Mouse (Mus musculus): ENCODE data around the gene Cntrl.

The Cntrl gene

GRCm38 (mm10) chr2:35216701-35217100 is 107.4 kb downstream of the Cntrl start:
- no peak for DNase-seq (ENCODE audit: low read depth, low spot score)

DNA sequence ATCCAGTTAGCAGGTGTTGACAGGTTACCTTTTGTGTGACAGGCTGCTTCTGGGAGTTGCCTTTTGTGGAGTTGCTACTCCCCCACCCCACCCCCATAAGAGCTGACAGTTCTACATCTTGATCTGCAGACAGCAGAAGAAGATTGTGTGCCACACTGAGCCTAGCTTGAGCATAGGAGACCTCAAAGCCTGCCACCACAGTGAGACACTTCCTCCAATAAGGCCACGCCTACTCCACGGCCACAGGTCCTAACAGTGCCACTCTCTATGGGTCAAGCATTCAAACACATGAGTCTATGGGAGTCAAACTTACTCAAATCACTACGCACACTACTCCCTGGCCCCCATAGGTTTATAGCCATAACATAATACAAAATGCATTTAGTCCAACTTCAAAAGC is 109.4 kb downstream of the Cntrl start:
- DNase-seq (ENCODE audit: low read depth, low spot score): no peak

GRCm38 (mm10) chr2:35222822-35223391 is 113.6 kb downstream of the Cntrl start:
- no peak for DNase-seq (ENCODE audit: low read depth, low spot score)

DNA sequence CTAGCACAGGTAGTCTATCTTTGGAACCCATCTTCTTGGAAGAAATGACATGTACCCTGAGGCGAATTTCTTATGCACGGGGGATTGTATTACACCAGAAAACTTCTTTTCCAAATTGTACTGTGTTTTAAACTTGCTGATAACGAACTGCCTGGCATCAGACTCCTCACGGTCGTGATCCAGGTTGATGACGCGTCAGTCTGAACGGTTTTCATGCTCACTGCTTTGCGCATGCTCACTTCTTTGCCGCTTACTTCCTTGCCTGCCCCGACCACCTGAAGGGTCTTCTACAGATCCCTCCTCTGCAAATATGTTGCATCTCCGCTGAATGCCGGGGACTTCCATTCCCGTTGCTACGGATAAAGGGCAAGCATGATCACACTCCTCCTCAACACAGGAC is 115.0 kb downstream of the Cntrl start:
- no peak for DNase-seq (ENCODE audit: low read depth, low spot score)

- DNase-seq (ENCODE audit: low read depth, low spot score): no peak
These were observed 118.9 kb downstream of the Cntrl start for GRCm38 (mm10) chr2:35228145-35228544.

Measured in skeletal muscle tissue, adult 2 months (tissue).